8 mouse cellular contexts compared by ENCODE assay signal in the genomic region with DNA sequence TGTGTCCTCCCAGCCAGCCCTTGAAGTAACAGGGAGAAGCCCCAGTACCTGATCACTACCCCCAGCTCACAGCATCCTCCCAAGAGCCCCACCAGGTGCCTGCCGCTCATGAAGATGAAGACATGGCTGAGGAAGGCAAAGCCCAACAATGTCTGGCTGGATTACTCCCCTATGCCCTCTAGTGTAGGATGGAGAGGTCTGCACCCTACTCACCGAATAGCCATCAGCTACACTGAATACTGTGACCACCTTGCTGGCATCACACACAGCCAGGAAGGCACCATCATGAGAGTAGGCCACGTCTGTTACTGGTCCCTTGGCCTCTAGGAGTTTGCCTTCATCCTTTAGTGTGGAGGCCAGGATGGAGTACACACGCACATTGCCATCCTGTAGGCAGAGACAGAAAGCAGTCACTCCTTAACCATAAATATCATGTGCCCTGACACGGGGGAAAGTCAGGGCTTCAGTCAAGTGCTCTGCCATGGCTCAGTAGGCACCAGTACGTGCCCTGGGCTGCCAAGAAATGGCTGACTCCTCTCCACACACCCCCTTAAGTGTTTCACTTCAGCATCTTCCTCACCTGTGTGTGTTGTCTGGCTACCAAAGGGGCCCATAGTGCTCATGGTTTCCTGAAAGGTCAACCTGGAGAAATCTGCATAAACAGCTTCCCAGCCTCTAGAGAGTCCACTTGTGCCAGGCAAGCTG. TPM values are rescaled to one million over a fixed set of nuclear protein-coding genes. Genes with fewer than 3 reads are reported as not detected.
DNase-seq lines count a peak whose midpoint lies in the region; ATAC-seq and TF ChIP-seq lines count a peak whose summit lies in the region.

No protein-coding gene starts in this region.

- no peak; the same call in 1 of the 2 replicates for ATAC-seq in kidney, postnatal 0 days (replicated peaks; ENCODE audit: low FRiP score, low read depth)
- ATAC-seq in kidney, embryonic 16.5 days (ENCODE audit: low FRiP score, low TSS enrichment) = no peak; the same call in 1 of the 2 replicates
- ATAC-seq in intestine, postnatal 0 days = no peak
- 0 out of 2 replicates have a peak, but pooled peaks have one; percentile 17 for ATAC-seq in neutrophil, adult 5-6 weeks (ENCODE audit: extremely low read depth, insufficient number of reproducible peaks, low FRiP score, poor library complexity, severe bottlenecking)

- no peaks in the 10 kb centered on the region for H3K4me1 ChIP-seq in kidney, postnatal 0 days (replicated peaks; ENCODE audit: insufficient read depth, low read length)
- no peaks in the 10 kb centered on the region for H3K4me1 ChIP-seq in kidney, embryonic 16.5 days (ENCODE audit: insufficient read depth, low read length)
- no peaks in the 10 kb centered on the region for H3K4me1 ChIP-seq in intestine, postnatal 0 days (replicated peaks; ENCODE audit: control insufficient read depth, insufficient read depth, low read length)
- no peaks in the 10 kb centered on the region for H3K4me1 ChIP-seq in thymus, adult 2 months (replicated peaks; ENCODE audit: control insufficient read depth, insufficient read depth, low read length)

- H3K27ac ChIP-seq in kidney, postnatal 0 days = no peak overlapping the region
- no peak overlapping the region for H3K27ac ChIP-seq in kidney, embryonic 16.5 days (ENCODE audit: low read length)
- H3K27ac ChIP-seq in intestine, postnatal 0 days (ENCODE audit: low read depth, low read length) = no peak overlapping the region
- no peak overlapping the region for H3K27ac ChIP-seq in thymus, adult 2 months (ENCODE audit: control insufficient read depth, insufficient read depth, low read length)

- no peak overlapping the region for H3K4me3 ChIP-seq in kidney, postnatal 0 days (replicated peaks; ENCODE audit: low read depth, low read length)
- H3K4me3 ChIP-seq in kidney, embryonic 16.5 days (ENCODE audit: low read length) = no peak overlapping the region
- no peak overlapping the region for H3K4me3 ChIP-seq in intestine, postnatal 0 days (ENCODE audit: low read depth, low read length)
- H3K4me3 ChIP-seq in thymus, adult 2 months (ENCODE audit: control insufficient read depth, insufficient read depth, low read length) = no peak overlapping the region

- no peaks in the 10 kb centered on the region for H3K9me3 ChIP-seq in kidney, postnatal 0 days (replicated peaks; ENCODE audit: low read length)
- no peaks in the 10 kb centered on the region for H3K9me3 ChIP-seq in kidney, embryonic 16.5 days (ENCODE audit: low read length)
- H3K9me3 ChIP-seq in intestine, postnatal 0 days (ENCODE audit: control insufficient read depth) = no peaks in the 10 kb centered on the region

- WGBS in kidney, postnatal 0 days = 70% methylated on average over 6 of the region's 6 CpGs
- 70% methylated on average over 6 of the region's 6 CpGs for WGBS in kidney, embryonic 16.5 days
- whole genome bisulfite sequencing in intestine, postnatal 0 days = 78% methylated on average over 6 of the region's 6 CpGs
- WGBS in thymus, adult 2 months = 89% methylated on average over 6 of the region's 6 CpGs

- TF ChIP-seq CTCF in kidney, postnatal 0 days (IDR thresholded peaks at IDR 0.05; ENCODE audit: low read depth) = peak; percentile 68
- TF ChIP-seq CTCF in intestine, postnatal 0 days (IDR thresholded peaks at IDR 0.05; ENCODE audit: low read depth) = peak; percentile 75
- no peak for TF ChIP-seq CTCF in thymus, adult 2 months (IDR thresholded peaks at IDR 0.05; ENCODE audit: borderline replicate concordance, control insufficient read depth, extremely low read depth, insufficient read depth, low read length, poor library complexity)

- no peak for TF ChIP-seq POLR2A in thymus, adult 2 months (IDR thresholded peaks at IDR 0.05; ENCODE audit: control insufficient read depth, extremely low read depth, insufficient read depth, low read length, poor library complexity)

- H3K4me2 ChIP-seq in kidney, postnatal 0 days (ENCODE audit: low read length) = no peak overlapping the region
- no peak overlapping the region for H3K4me2 ChIP-seq in kidney, embryonic 16.5 days (replicated peaks; ENCODE audit: low read depth, low read length)
- H3K4me2 ChIP-seq in intestine, postnatal 0 days (replicated peaks; ENCODE audit: low read depth) = no peak overlapping the region

- no peak overlapping the region for H3K9ac ChIP-seq in kidney, postnatal 0 days (ENCODE audit: low read depth, low read length)
- H3K9ac ChIP-seq in kidney, embryonic 16.5 days (replicated peaks; ENCODE audit: low read length) = no peak overlapping the region
- H3K9ac ChIP-seq in intestine, postnatal 0 days (ENCODE audit: low read depth, low read length) = no peak overlapping the region

- H3K27me3 ChIP-seq in kidney, postnatal 0 days (ENCODE audit: insufficient read depth, low read length) = no peaks in the 10 kb centered on the region
- H3K27me3 ChIP-seq in kidney, embryonic 16.5 days (ENCODE audit: insufficient read depth, low read length) = no peaks in the 10 kb centered on the region
- no peaks in the 10 kb centered on the region for H3K27me3 ChIP-seq in intestine, postnatal 0 days (replicated peaks; ENCODE audit: control insufficient read depth, insufficient read depth, low read length)
- H3K27me3 ChIP-seq in thymus, adult 2 months (ENCODE audit: control insufficient read depth, insufficient read depth, low read length) = no peaks in the 10 kb centered on the region

- H3K36me3 ChIP-seq in kidney, postnatal 0 days (ENCODE audit: insufficient read depth, low read length) = peaks cover 75% of the 10 kb centered on the region
- peaks cover 93% of the 10 kb centered on the region for H3K36me3 ChIP-seq in kidney, embryonic 16.5 days (ENCODE audit: insufficient read depth, low read length)
- peaks cover 92% of the 10 kb centered on the region for H3K36me3 ChIP-seq in intestine, postnatal 0 days (ENCODE audit: control insufficient read depth, insufficient read depth)
- peaks cover 79% of the 10 kb centered on the region for H3K36me3 ChIP-seq in thymus, adult 2 months (ENCODE audit: control insufficient read depth, insufficient read depth, low read length)

- peak; percentile 29 for DNase-seq in kidney, postnatal 0 days (ENCODE audit: low spot score)
- peak; percentile 44 for DNase-seq in brain, adult 2 months (ENCODE audit: low read depth, low spot score)
- no peak for DNase-seq in yolk sac, embryonic 10.5 days (ENCODE audit: low spot score)
- DNase-seq in adrenal gland, postnatal 25 days = no peak
- DNase-seq in thymus, adult 2 months = no peak

RNA-seq across cellular contexts. Expression of a gene that starts 26.9 kb away (rescaled TPM):
- polyA plus RNA-seq in kidney, postnatal 0 days (2015; fragmentation: Nextera tagmentation; extraction: Ambion mirVana) = 2.9 and 3.5 TPM in 2 replicates
- polyA plus RNA-seq in kidney, embryonic 16.5 days (2015; fragmentation: Nextera tagmentation; extraction: Ambion mirVana) = 1.8 and 2.4 TPM in 2 replicates
- 2.4 and 3.4 TPM in 2 replicates for polyA plus RNA-seq in intestine, postnatal 0 days (2015; fragmentation: Nextera tagmentation; extraction: Ambion mirVana)
- 5.5 and 9.1 TPM in 2 replicates for total RNA-seq in neutrophil, adult 5-6 weeks (2017)
- total RNA-seq in adrenal gland, postnatal 25 days (2021) = 2.7 and 2.8 TPM in 2 replicates
- polyA plus RNA-seq in thymus, adult 2 months (2012; rRNA removed) = 6.5 and 9.0 TPM in 2 replicates

RNA-seq across cellular contexts. Expression of a gene that starts 33.1 kb away (rescaled TPM):
- 165 and 182 TPM in 2 replicates for polyA plus RNA-seq in kidney, postnatal 0 days (2015; fragmentation: Nextera tagmentation; extraction: Ambion mirVana)
- polyA plus RNA-seq in kidney, embryonic 16.5 days (2015; fragmentation: Nextera tagmentation; extraction: Ambion mirVana) = 236 and 251 TPM in 2 replicates
- polyA plus RNA-seq in intestine, postnatal 0 days (2015; fragmentation: Nextera tagmentation; extraction: Ambion mirVana) = 173 and 176 TPM in 2 replicates
- total RNA-seq in neutrophil, adult 5-6 weeks (2017) = 311 and 324 TPM in 2 replicates
- total RNA-seq in adrenal gland, postnatal 25 days (2021) = 119 and 124 TPM in 2 replicates
- polyA plus RNA-seq in thymus, adult 2 months (2012; rRNA removed) = 272 and 306 TPM in 2 replicates

Comparison
In these comparisons a context has a peak if more than half of its experiments do, and no peak if none do; other contexts are left out.
1. DNase-seq: peak in kidney, postnatal 0 days (single experiment) and brain, adult 2 months (single experiment); none in yolk sac, embryonic 10.5 days (single experiment), adrenal gland, postnatal 25 days (single experiment) and thymus, adult 2 months (single experiment).